Mouse (Mus musculus) stomach, embryonic 16.5 days (tissue): ENCODE results near the gene Arfgef2. TPM values are rescaled to one million over a fixed set of nuclear protein-coding genes. Genes with fewer than 3 reads are reported as not detected.

Experiments used
- ATAC-seq: fragments of 200-750 bp; cut with Nextera tagmentation; 2 replicates; pipeline ENCODE4 v1.8.0; 2017; ENCODE audit warnings: moderate number of reproducible peaks, moderate TSS enrichment; ENCODE audit not compliant: insufficient read depth, low FRiP score
- H3K27ac ChIP-seq: fragments of 300-500 bp; sonication (generic); 2 replicates; pipeline ENCODE4 v1.5.1; 2014; ENCODE audit warnings: low read length
- H3K27me3 ChIP-seq: fragments of 300-500 bp; sonication (generic); 2 replicates; pipeline ENCODE4 v1.6.1; 2014; ENCODE audit warnings: low read length, control low read depth, mixed read lengths; ENCODE audit not compliant: control insufficient read depth, insufficient read depth
- H3K36me3 ChIP-seq: fragments of 300-500 bp; sonication (generic); 2 replicates; pipeline ENCODE4 v1.6.1; 2014; ENCODE audit warnings: low read length; ENCODE audit not compliant: control insufficient read depth, insufficient read depth
- H3K4me1 ChIP-seq: fragments of 300-500 bp; sonication (generic); 2 replicates; pipeline ENCODE4 v1.6.1; 2014; ENCODE audit warnings: low read length, control low read depth, mixed read lengths; ENCODE audit not compliant: control insufficient read depth, insufficient read depth
- H3K4me2 ChIP-seq: fragments of 300-500 bp; sonication (generic); 2 replicates; pipeline ENCODE4 v1.6.1; 2014; ENCODE audit warnings: low read depth, low read length, mixed read lengths
- H3K4me3 ChIP-seq: fragments of 300-500 bp; sonication (generic); replicated peaks from 2 replicates; pipeline ENCODE4 v1.5.1; 2014; ENCODE audit warnings: mild to moderate bottlenecking, low read length
- H3K9ac ChIP-seq: fragments of 300-500 bp; sonication (generic); 2 replicates; pipeline ENCODE4 v1.6.1; 2014; ENCODE audit warnings: low read length
- H3K9me3 ChIP-seq: fragments of 300-500 bp; sonication (generic); replicated peaks from 2 replicates; pipeline ENCODE4 v1.6.1; 2016; ENCODE audit warnings: low read length, control low read depth; ENCODE audit not compliant: control insufficient read depth
- WGBS: fragments of 180-500 bp; shearing (Covaris S2); extraction: QIAGEN DNeasy Blood & Tissue Kit; methylation state at CpG from one replicate; pipeline ENCODE4 v1.1.7; 2014; 5-methylcytosine and 5-hydroxymethylcytosine counted together
- polyA plus RNA-seq: library from polyadenylated mRNA; unstranded; fragments of >200 nt; fragmentation: Nextera tagmentation; extraction: Ambion mirVana; gene quantifications from 2 replicates; pipeline ENCODE4 v1.2.1, GENCODE M21; 2015

Gene Arfgef2
- polyA plus RNA-seq, 1 experiment from 2014 or later: 6.5 TPM

DNA sequence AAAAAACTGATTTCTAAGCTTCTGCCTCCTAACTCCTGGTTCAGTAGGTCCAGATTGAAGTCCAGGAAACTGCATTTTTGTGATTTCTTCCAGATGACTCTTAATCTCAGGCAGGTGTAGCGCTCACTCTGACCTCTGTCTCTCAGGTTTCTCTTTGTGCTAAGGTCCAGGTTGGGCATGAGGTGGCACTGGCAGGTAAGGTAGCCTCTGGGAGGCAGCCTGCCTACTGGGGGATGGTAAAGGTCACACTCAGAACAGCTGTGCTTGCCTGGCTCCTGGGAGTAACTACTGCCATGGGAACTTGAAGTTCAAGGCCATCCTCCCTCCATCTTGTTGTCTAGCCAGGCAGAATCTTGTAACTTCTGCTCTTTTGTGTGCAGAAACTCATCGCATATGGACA, 28.7 kb downstream of the Arfgef2 start:
- no peak overlapping the region for H3K4me2 ChIP-seq
- no peak for ATAC-seq
- H3K27me3 ChIP-seq: no peaks in the 10 kb centered on the region
- peaks cover 4% of the 10 kb centered on the region for H3K36me3 ChIP-seq
- H3K9me3 ChIP-seq: no peaks in the 10 kb centered on the region
- 92% methylated on average over 2 of the region's 2 CpGs for WGBS
- H3K4me3 ChIP-seq: no peak overlapping the region
- H3K9ac ChIP-seq: no peak overlapping the region
- no peaks in the 10 kb centered on the region for H3K4me1 ChIP-seq
- no peak overlapping the region for H3K27ac ChIP-seq

DNA sequence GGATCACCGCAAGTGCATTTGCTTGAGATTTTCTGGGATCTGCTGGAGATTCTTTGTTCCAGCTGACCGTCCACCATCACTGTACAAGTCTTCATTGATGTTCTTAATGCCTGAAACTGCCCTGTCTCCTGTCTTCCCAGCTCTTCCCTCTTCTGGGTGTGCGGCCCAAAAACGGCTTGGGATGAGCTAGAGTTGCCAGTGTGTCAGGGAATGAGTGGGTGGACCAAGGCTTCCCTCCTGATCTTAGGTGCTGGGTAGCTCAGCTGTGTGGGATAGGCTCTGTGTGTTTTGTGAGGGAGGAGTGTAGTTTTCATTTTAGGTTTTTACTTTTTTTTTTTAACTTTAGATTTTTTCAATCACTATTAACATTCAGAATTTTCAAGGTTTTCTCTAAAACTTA, 29.4 kb downstream of the Arfgef2 start:
- Histone ChIP-seq H3K9me3 (no peaks in the 10 kb centered on the region), H3K4me2 (no peak overlapping the region), H3K4me1 (no peaks in the 10 kb centered on the region), H3K27me3 (no peaks in the 10 kb centered on the region), H3K9ac (no peak overlapping the region), H3K4me3 (no peak overlapping the region), H3K36me3 (peaks cover 4% of the 10 kb centered on the region), H3K27ac (no peak overlapping the region)
- ATAC-seq: no peak
- WGBS: 94% methylated on average over 4 of the region's 4 CpGs

GRCm38 (mm10) chr2:166835581-166835980, 30.2 kb downstream of the Arfgef2 start:
- Histone ChIP-seq H3K4me2 (no peak overlapping the region), H3K36me3 (peaks cover 4% of the 10 kb centered on the region), H3K9ac (no peak overlapping the region), H3K4me1 (no peaks in the 10 kb centered on the region), H3K27ac (no peak overlapping the region), H3K4me3 (no peak overlapping the region), H3K27me3 (no peaks in the 10 kb centered on the region), H3K9me3 (no peaks in the 10 kb centered on the region)
- 65% methylated on average over 5 of the region's 5 CpGs for WGBS
- no peak for ATAC-seq

DNA sequence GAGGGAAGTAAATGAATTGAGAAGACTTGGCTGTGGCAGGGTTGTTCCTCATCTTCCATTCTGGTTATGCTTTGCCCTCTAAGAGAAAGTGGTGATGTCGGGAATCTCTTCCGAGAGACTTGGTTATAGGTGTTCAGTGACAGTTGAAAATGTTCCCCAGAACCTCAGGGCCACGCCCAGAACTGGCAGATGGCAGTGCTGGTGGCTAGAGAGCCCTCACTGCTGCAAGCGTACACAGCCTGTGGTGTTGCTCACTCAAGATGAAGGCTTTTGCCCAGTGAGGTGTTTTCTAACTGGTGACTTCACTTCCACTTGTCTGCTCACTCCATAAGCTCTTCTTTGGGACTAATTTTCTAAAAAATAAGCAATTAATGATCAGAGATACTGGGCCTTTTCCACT, 36.4 kb downstream of the Arfgef2 start:
- WGBS: 86% methylated on average over 4 of the region's 4 CpGs
- Histone ChIP-seq H3K9ac (no peak overlapping the region), H3K4me1 (no peaks in the 10 kb centered on the region), H3K27ac (no peak overlapping the region), H3K36me3 (0 out of 2 replicates have a peak, but pooled peaks cover under 1% of the 10 kb centered on the region), H3K27me3 (no peaks in the 10 kb centered on the region), H3K4me2 (no peak overlapping the region), H3K9me3 (no peaks in the 10 kb centered on the region), H3K4me3 (no peak overlapping the region)
- ATAC-seq: no peak

DNA sequence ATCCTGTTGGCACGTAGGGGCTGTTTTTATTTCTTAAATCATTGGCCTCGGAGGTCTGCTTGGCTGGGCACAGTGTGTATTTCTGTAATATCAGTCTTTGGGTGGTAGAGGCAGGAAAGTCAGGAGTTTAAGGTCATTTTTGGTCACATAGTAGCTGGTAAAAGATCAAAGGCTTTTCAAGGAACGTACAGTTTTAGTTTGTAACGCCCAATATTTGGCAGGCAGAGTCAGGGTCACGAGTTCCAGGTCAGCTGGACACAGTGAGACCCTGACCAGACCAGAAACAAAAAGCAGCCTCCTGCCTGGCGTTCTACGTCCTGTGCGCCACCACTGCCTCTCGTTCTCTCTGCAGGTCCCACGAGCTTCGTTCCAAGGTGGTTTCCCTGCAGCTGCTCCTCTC, 45.3 kb downstream of the Arfgef2 start:
- H3K27ac ChIP-seq: no peak overlapping the region
- no peak overlapping the region for H3K4me3 ChIP-seq
- no peaks in the 10 kb centered on the region for H3K9me3 ChIP-seq
- no peaks in the 10 kb centered on the region for H3K27me3 ChIP-seq
- H3K4me1 ChIP-seq: no peaks in the 10 kb centered on the region
- H3K9ac ChIP-seq: no peak overlapping the region
- no peak for ATAC-seq
- H3K4me2 ChIP-seq: no peak overlapping the region
- peaks cover 19% of the 10 kb centered on the region for H3K36me3 ChIP-seq
- WGBS: 86% methylated on average over 11 of the region's 11 CpGs

GRCm38 (mm10) chr2:166852270-166852669, 46.9 kb downstream of the Arfgef2 start:
- WGBS: 96% methylated on average over 7 of the region's 7 CpGs

DNA sequence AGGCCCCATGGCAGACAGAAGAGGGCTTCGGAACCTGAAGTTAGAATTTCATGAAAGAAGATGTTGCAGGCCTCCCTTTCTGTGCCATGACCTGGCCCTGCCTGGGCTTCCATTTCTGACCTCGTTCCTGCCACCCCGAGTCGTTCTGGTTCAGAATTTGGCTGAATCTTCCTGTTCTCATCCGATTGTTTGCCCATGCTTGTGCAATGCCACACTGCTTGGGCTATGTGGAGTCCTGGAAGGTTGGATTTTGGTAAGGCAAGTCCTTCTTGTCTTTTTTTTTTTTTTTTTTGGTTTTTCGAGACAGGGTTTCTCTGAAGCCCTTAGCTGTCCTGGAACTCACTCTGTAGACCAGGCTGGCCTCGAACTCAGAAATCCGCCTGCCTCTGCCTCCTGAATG, 50.4 kb downstream of the Arfgef2 start:
- no peak overlapping the region for H3K4me2 ChIP-seq
- no peak overlapping the region for H3K9ac ChIP-seq
- H3K27me3 ChIP-seq: no peaks in the 10 kb centered on the region
- H3K36me3 ChIP-seq: peaks cover 20% of the 10 kb centered on the region; the same call in 1 of the 2 replicates
- ATAC-seq: no peak
- no peak overlapping the region for H3K27ac ChIP-seq
- no peaks in the 10 kb centered on the region for H3K4me1 ChIP-seq
- 92% methylated on average over 8 of the region's 8 CpGs for WGBS
- H3K9me3 ChIP-seq: no peaks in the 10 kb centered on the region
- H3K4me3 ChIP-seq: no peak overlapping the region

More at GRCm38 (mm10) chr2:166852270-166852669, 46.9 kb downstream of the Arfgef2 start:
- Histone ChIP-seq H3K4me1 (no peaks in the 10 kb centered on the region), H3K4me3 (no peak overlapping the region), H3K36me3 (peaks cover 16% of the 10 kb centered on the region), H3K27ac (no peak overlapping the region), H3K27me3 (no peaks in the 10 kb centered on the region), H3K9ac (no peak overlapping the region), H3K9me3 (no peaks in the 10 kb centered on the region), H3K4me2 (no peak overlapping the region)
- ATAC-seq: no peak

- Histone ChIP-seq H3K9ac (no peak overlapping the region), H3K27ac (no peak overlapping the region), H3K4me3 (no peak overlapping the region), H3K27me3 (no peaks in the 10 kb centered on the region), H3K4me2 (no peak overlapping the region), H3K4me1 (no peaks in the 10 kb centered on the region), H3K36me3 (peaks cover 21% of the 10 kb centered on the region; the same call in 1 of the 2 replicates), H3K9me3 (no peaks in the 10 kb centered on the region)
- 86% methylated on average over 6 of the region's 6 CpGs for WGBS
- ATAC-seq: no peak
These were observed 51.0 kb downstream of the Arfgef2 start for GRCm38 (mm10) chr2:166856366-166856765.

- Histone ChIP-seq H3K9me3 (no peaks in the 10 kb centered on the region), H3K4me3 (no peak overlapping the region), H3K36me3 (peaks cover 16% of the 10 kb centered on the region; the same call in 1 of the 2 replicates), H3K4me1 (no peaks in the 10 kb centered on the region), H3K4me2 (no peak overlapping the region), H3K9ac (no peak overlapping the region), H3K27me3 (no peaks in the 10 kb centered on the region), H3K27ac (no peak overlapping the region)
- no peak for ATAC-seq
- 83% methylated on average over 2 of the region's 2 CpGs for WGBS
These were observed 51.7 kb downstream of the Arfgef2 start for GRCm38 (mm10) chr2:166857118-166857517.

- no peak overlapping the region for H3K9ac ChIP-seq
- WGBS: 81% methylated on average over 7 of the region's 7 CpGs
- no peak for ATAC-seq
- no peaks in the 10 kb centered on the region for H3K27me3 ChIP-seq
- no peak overlapping the region for H3K27ac ChIP-seq
- H3K4me3 ChIP-seq: no peak overlapping the region
- no peaks in the 10 kb centered on the region for H3K9me3 ChIP-seq
- no peak overlapping the region for H3K4me2 ChIP-seq
- peaks cover 8% of the 10 kb centered on the region; the same call in 1 of the 2 replicates for H3K36me3 ChIP-seq
- no peaks in the 10 kb centered on the region for H3K4me1 ChIP-seq
These were observed 53.8 kb downstream of the Arfgef2 start for GRCm38 (mm10) chr2:166859214-166859613.
